Mouse (Mus musculus) thymus, postnatal 36 days (tissue): ENCODE results near the gene Entpd3.

Experiments used
- DNase-seq, 2 experiments: peaks; one replicate each; pipeline ENCODE4 v3.0.0; 2022; ENCODE audit warnings: mixed read lengths in 2 of 2

Gene Entpd3

GRCm38 (mm10) chr9:120541411-120541810, 1.8 kb downstream of the Entpd3 start:
- no peak for DNase-seq

GRCm38 (mm10) chr9:120542241-120542640, 2.6 kb downstream of the Entpd3 start:
- no peak for DNase-seq

GRCm38 (mm10) chr9:120545994-120546393, 6.4 kb downstream of the Entpd3 start:
- no peak for DNase-seq

- DNase-seq: peak in 1 of 2 experiments; percentile 13
Measured at GRCm38 (mm10) chr9:120546482-120546881, 6.9 kb downstream of the Entpd3 start.

GRCm38 (mm10) chr9:120547026-120547668, 7.5 kb downstream of the Entpd3 start:
- DNase-seq: no peak

- no peak for DNase-seq
Measured at GRCm38 (mm10) chr9:120550778-120551177, 11.2 kb downstream of the Entpd3 start.

- DNase-seq: no peak
Measured at GRCm38 (mm10) chr9:120563590-120563989, 24.0 kb downstream of the Entpd3 start.

GRCm38 (mm10) chr9:120564247-120564646, 24.6 kb downstream of the Entpd3 start:
- DNase-seq: no peak

- no peak for DNase-seq
Measured at GRCm38 (mm10) chr9:120566384-120566783, 26.8 kb downstream of the Entpd3 start.

GRCm38 (mm10) chr9:120568917-120569316, 29.3 kb downstream of the Entpd3 start:
- no peak for DNase-seq

GRCm38 (mm10) chr9:120569721-120570333, 30.2 kb downstream of the Entpd3 start:
- no peak for DNase-seq

- no peak for DNase-seq
Measured at GRCm38 (mm10) chr9:120570334-120570725, 30.7 kb downstream of the Entpd3 start.

- peak; percentile 98 for DNase-seq
Measured at GRCm38 (mm10) chr9:120570741-120571592, 31.3 kb downstream of the Entpd3 start, which contains the start of gene Rpl14. Rpl14 (plus strand) TSS chr9:120571444.

GRCm38 (mm10) chr9:120571593-120572385, 32.2 kb downstream of the Entpd3 start:
- DNase-seq: no peak

- DNase-seq: peak in 1 of 2 experiments; percentile 22
Measured at GRCm38 (mm10) chr9:120575748-120576661, 36.4 kb downstream of the Entpd3 start.

- no peak for DNase-seq
Measured at GRCm38 (mm10) chr9:120576662-120577013, 37.0 kb downstream of the Entpd3 start.

- DNase-seq: peak; percentile 83 to 90
Measured at GRCm38 (mm10) chr9:120577133-120577651, 37.6 kb downstream of the Entpd3 start.

GRCm38 (mm10) chr9:120577706-120578405, 38.2 kb downstream of the Entpd3 start:
- no peak for DNase-seq

- DNase-seq: no peak
Measured at GRCm38 (mm10) chr9:120578701-120579100, 39.1 kb downstream of the Entpd3 start.

- DNase-seq: no peak
Measured at GRCm38 (mm10) chr9:120579808-120580207, 40.2 kb downstream of the Entpd3 start.
